Mouse (Mus musculus): ENCODE measurements around the gene Dusp19. TPM values are rescaled to one million over a fixed set of nuclear protein-coding genes. Genes with fewer than 3 reads are reported as not detected.

Gene Dusp19
- polyA plus RNA-seq, 1 experiment from 2014 or later, result 4.3 TPM

GRCm38 (mm10) chr2:80594215-80594918 is 22.5 kb upstream of the Dusp19 start:
- Histone ChIP-seq H3K4me2 (ENCODE audit: low read depth, low read length) (no peak overlapping the region), H3K4me3 (ENCODE audit: low read depth, low read length) (no peak overlapping the region), H3K27ac (ENCODE audit: low read length) (no peak overlapping the region), H3K9me3 (replicated peaks; ENCODE audit: control insufficient read depth, low read length) (no peaks in the 10 kb centered on the region), H3K36me3 (ENCODE audit: control insufficient read depth, insufficient read depth) (no peaks in the 10 kb centered on the region), H3K27me3 (ENCODE audit: control insufficient read depth, insufficient read depth, low read depth, low read length) (no peaks in the 10 kb centered on the region), H3K4me1 (ENCODE audit: control insufficient read depth, low read depth, low read length) (no peaks in the 10 kb centered on the region), H3K9ac (ENCODE audit: low read depth, low read length) (no peak overlapping the region)
- 54% methylated on average over 4 of the region's 4 CpGs for WGBS (ENCODE audit: insufficient replicate concordance)
- ATAC-seq (ENCODE audit: low read depth), result no peak

- no peaks in the 10 kb centered on the region for H3K4me1 ChIP-seq (ENCODE audit: control insufficient read depth, low read depth, low read length)
- H3K4me2 ChIP-seq (ENCODE audit: low read depth, low read length), result no peak overlapping the region
- no peaks in the 10 kb centered on the region for H3K36me3 ChIP-seq (ENCODE audit: control insufficient read depth, insufficient read depth)
- 54% methylated on average over 5 of the region's 5 CpGs for WGBS (ENCODE audit: insufficient replicate concordance)
- no peak for ATAC-seq (ENCODE audit: low read depth)
- H3K9me3 ChIP-seq (replicated peaks; ENCODE audit: control insufficient read depth, low read length), result no peaks in the 10 kb centered on the region
- no peak overlapping the region for H3K27ac ChIP-seq (ENCODE audit: low read length)
- no peaks in the 10 kb centered on the region for H3K27me3 ChIP-seq (ENCODE audit: control insufficient read depth, insufficient read depth, low read depth, low read length)
- no peak overlapping the region for H3K9ac ChIP-seq (ENCODE audit: low read depth, low read length)
- no peak overlapping the region for H3K4me3 ChIP-seq (ENCODE audit: low read depth, low read length)
Measured at GRCm38 (mm10) chr2:80596960-80597359, 19.9 kb upstream of the Dusp19 start.

GRCm38 (mm10) chr2:80599850-80600249 is 17.0 kb upstream of the Dusp19 start:
- Histone ChIP-seq H3K36me3 (ENCODE audit: control insufficient read depth, insufficient read depth) (no peaks in the 10 kb centered on the region), H3K9me3 (replicated peaks; ENCODE audit: control insufficient read depth, low read length) (no peaks in the 10 kb centered on the region), H3K4me3 (ENCODE audit: low read depth, low read length) (no peak overlapping the region), H3K27ac (ENCODE audit: low read length) (no peak overlapping the region), H3K9ac (ENCODE audit: low read depth, low read length) (no peak overlapping the region), H3K4me1 (ENCODE audit: control insufficient read depth, low read depth, low read length) (no peaks in the 10 kb centered on the region), H3K4me2 (ENCODE audit: low read depth, low read length) (no peak overlapping the region), H3K27me3 (ENCODE audit: control insufficient read depth, insufficient read depth, low read depth, low read length) (no peaks in the 10 kb centered on the region)
- ATAC-seq (ENCODE audit: low read depth), result no peak
- 68% methylated on average over 3 of the region's 3 CpGs for WGBS (ENCODE audit: insufficient replicate concordance)

DNA sequence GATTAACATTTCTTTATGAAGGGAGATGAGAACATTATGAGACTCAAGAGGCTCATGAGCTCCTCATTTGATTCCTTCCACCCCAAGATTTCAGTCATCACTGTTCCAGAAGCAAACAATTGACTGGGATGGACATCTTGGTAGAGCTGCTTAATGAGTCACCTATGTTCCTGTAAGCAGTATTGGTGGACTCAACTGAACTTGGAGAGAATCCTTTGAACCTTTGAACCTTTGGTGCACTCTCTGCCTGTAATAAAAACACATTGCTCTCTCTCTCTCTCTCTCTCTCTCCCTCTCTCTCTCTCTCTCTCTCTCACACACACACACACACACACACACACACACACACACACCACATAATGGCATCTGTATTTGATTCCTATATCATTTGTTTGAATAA is 16.2 kb upstream of the Dusp19 start:
- Histone ChIP-seq H3K9ac (ENCODE audit: low read depth, low read length) (no peak overlapping the region), H3K27me3 (ENCODE audit: control insufficient read depth, insufficient read depth, low read depth, low read length) (no peaks in the 10 kb centered on the region), H3K4me3 (ENCODE audit: low read depth, low read length) (no peak overlapping the region), H3K36me3 (ENCODE audit: control insufficient read depth, insufficient read depth) (no peaks in the 10 kb centered on the region), H3K4me2 (ENCODE audit: low read depth, low read length) (no peak overlapping the region), H3K27ac (ENCODE audit: low read length) (no peak overlapping the region), H3K4me1 (ENCODE audit: control insufficient read depth, low read depth, low read length) (no peaks in the 10 kb centered on the region), H3K9me3 (replicated peaks; ENCODE audit: control insufficient read depth, low read length) (no peaks in the 10 kb centered on the region)
- ATAC-seq (ENCODE audit: low read depth), result no peak

- no peak overlapping the region for H3K4me2 ChIP-seq (ENCODE audit: low read depth, low read length)
- no peak overlapping the region for H3K4me3 ChIP-seq (ENCODE audit: low read depth, low read length)
- H3K9ac ChIP-seq (ENCODE audit: low read depth, low read length), result no peak overlapping the region
- WGBS (ENCODE audit: insufficient replicate concordance), result 78% methylated on average over 13 of the region's 13 CpGs
- H3K36me3 ChIP-seq (ENCODE audit: control insufficient read depth, insufficient read depth), result no peaks in the 10 kb centered on the region
- H3K4me1 ChIP-seq (ENCODE audit: control insufficient read depth, low read depth, low read length), result no peaks in the 10 kb centered on the region
- H3K27ac ChIP-seq (ENCODE audit: low read length), result no peak overlapping the region
- no peak for ATAC-seq (ENCODE audit: low read depth)
- no peaks in the 10 kb centered on the region for H3K9me3 ChIP-seq (replicated peaks; ENCODE audit: control insufficient read depth, low read length)
- H3K27me3 ChIP-seq (ENCODE audit: control insufficient read depth, insufficient read depth, low read depth, low read length), result no peaks in the 10 kb centered on the region
Measured at GRCm38 (mm10) chr2:80602756-80603155, 14.1 kb upstream of the Dusp19 start.

- Histone ChIP-seq H3K9ac (ENCODE audit: low read depth, low read length) (no peak overlapping the region), H3K9me3 (replicated peaks; ENCODE audit: control insufficient read depth, low read length) (no peaks in the 10 kb centered on the region), H3K36me3 (ENCODE audit: control insufficient read depth, insufficient read depth) (no peaks in the 10 kb centered on the region), H3K4me3 (ENCODE audit: low read depth, low read length) (no peak overlapping the region), H3K27me3 (ENCODE audit: control insufficient read depth, insufficient read depth, low read depth, low read length) (no peaks in the 10 kb centered on the region), H3K4me2 (ENCODE audit: low read depth, low read length) (no peak overlapping the region), H3K27ac (ENCODE audit: low read length) (no peak overlapping the region), H3K4me1 (ENCODE audit: control insufficient read depth, low read depth, low read length) (no peaks in the 10 kb centered on the region)
- 84% methylated on average over 19 of the region's 19 CpGs for WGBS (ENCODE audit: insufficient replicate concordance)
- ATAC-seq (ENCODE audit: low read depth), result no peak
Measured at GRCm38 (mm10) chr2:80603771-80604426, 12.9 kb upstream of the Dusp19 start.

GRCm38 (mm10) chr2:80612286-80612685 is 4.6 kb upstream of the Dusp19 start:
- Histone ChIP-seq H3K4me1 (ENCODE audit: control insufficient read depth, low read depth, low read length) (no peaks in the 10 kb centered on the region; the same call in 1 of the 2 replicates), H3K36me3 (ENCODE audit: control insufficient read depth, insufficient read depth) (no peaks in the 10 kb centered on the region), H3K9me3 (replicated peaks; ENCODE audit: control insufficient read depth, low read length) (no peaks in the 10 kb centered on the region), H3K27ac (ENCODE audit: low read length) (no peak overlapping the region), H3K9ac (ENCODE audit: low read depth, low read length) (no peak overlapping the region), H3K4me2 (ENCODE audit: low read depth, low read length) (no peak overlapping the region), H3K4me3 (ENCODE audit: low read depth, low read length) (no peak overlapping the region), H3K27me3 (ENCODE audit: control insufficient read depth, insufficient read depth, low read depth, low read length) (no peaks in the 10 kb centered on the region)
- 42% methylated on average over 1 of the region's 1 CpGs for WGBS (ENCODE audit: insufficient replicate concordance)
- no peak for ATAC-seq (ENCODE audit: low read depth)

DNA sequence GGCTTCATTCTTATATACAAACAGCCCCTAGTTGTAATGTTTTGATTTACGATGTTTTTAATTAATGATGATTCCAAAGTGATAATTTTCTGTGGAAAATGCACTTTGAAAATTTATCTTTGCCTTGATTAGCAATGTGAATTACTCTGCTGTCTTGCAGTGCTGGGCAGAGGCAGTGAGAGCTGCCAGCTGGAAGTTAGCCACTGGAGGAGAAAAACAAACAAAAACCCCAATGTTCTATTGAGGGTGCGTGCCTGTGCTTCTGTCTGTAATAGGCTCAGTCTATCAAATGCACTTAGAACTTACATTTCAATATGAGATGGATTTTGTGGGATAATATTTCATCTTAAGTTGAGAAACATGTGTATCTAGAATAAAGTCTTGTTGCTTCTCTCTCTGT is 4.0 kb upstream of the Dusp19 start:
- 67% methylated on average over 2 of the region's 2 CpGs for WGBS (ENCODE audit: insufficient replicate concordance)
- Histone ChIP-seq H3K36me3 (ENCODE audit: control insufficient read depth, insufficient read depth) (no peaks in the 10 kb centered on the region), H3K27ac (ENCODE audit: low read length) (no peak overlapping the region), H3K27me3 (ENCODE audit: control insufficient read depth, insufficient read depth, low read depth, low read length) (no peaks in the 10 kb centered on the region), H3K4me2 (ENCODE audit: low read depth, low read length) (no peak overlapping the region), H3K4me1 (ENCODE audit: control insufficient read depth, low read depth, low read length) (no peaks in the 10 kb centered on the region; the same call in 1 of the 2 replicates), H3K9ac (ENCODE audit: low read depth, low read length) (no peak overlapping the region), H3K4me3 (ENCODE audit: low read depth, low read length) (no peak overlapping the region), H3K9me3 (replicated peaks; ENCODE audit: control insufficient read depth, low read length) (no peaks in the 10 kb centered on the region)
- ATAC-seq (ENCODE audit: low read depth), result no peak

- no peak overlapping the region for H3K27ac ChIP-seq (ENCODE audit: low read length)
- H3K36me3 ChIP-seq (ENCODE audit: control insufficient read depth, insufficient read depth), result no peaks in the 10 kb centered on the region
- WGBS (ENCODE audit: insufficient replicate concordance), result 63% methylated on average over 3 of the region's 3 CpGs
- no peak for ATAC-seq (ENCODE audit: low read depth)
- no peaks in the 10 kb centered on the region for H3K9me3 ChIP-seq (replicated peaks; ENCODE audit: control insufficient read depth, low read length)
- H3K4me2 ChIP-seq (ENCODE audit: low read depth, low read length), result no peak overlapping the region
- H3K4me1 ChIP-seq (ENCODE audit: control insufficient read depth, low read depth, low read length), result no peaks in the 10 kb centered on the region; the same call in 1 of the 2 replicates
- no peak overlapping the region for H3K9ac ChIP-seq (ENCODE audit: low read depth, low read length)
- H3K4me3 ChIP-seq (ENCODE audit: low read depth, low read length), result no peak overlapping the region
- H3K27me3 ChIP-seq (ENCODE audit: control insufficient read depth, insufficient read depth, low read depth, low read length), result no peaks in the 10 kb centered on the region
Measured at GRCm38 (mm10) chr2:80618991-80619390, 2.1 kb downstream of the Dusp19 start.

Measured in liver, embryonic 16.5 days (tissue).